Mouse (Mus musculus) midbrain, embryonic 11.5 days (tissue): ENCODE results near the gene Tmpo. TPM values are rescaled to one million over a fixed set of nuclear protein-coding genes. Genes with fewer than 3 reads are reported as not detected.

Experiments
- ATAC-seq: fragments of 200-750 bp; cut with Nextera tagmentation; 2 replicates; pipeline ENCODE4 v1.8.0; 2017; ENCODE audit warnings: moderate TSS enrichment, moderate library complexity; ENCODE audit not compliant: low FRiP score
- DNase-seq: peaks from one replicate; pipeline ENCODE4 v3.0.0; 2015; ENCODE audit warnings: low spot score; ENCODE audit errors: missing footprints
- H3K27ac ChIP-seq: fragments of 300-500 bp; sonication (generic); 2 replicates; pipeline ENCODE4 v1.5.1; 2014; ENCODE audit warnings: low read depth, low read length
- H3K27me3 ChIP-seq: fragments of 300-500 bp; sonication (generic); 2 replicates; pipeline ENCODE4 v1.6.1; 2014; ENCODE audit warnings: mild to moderate bottlenecking, low read length, moderate library complexity, mixed read lengths; ENCODE audit not compliant: control insufficient read depth, insufficient read depth
- H3K36me3 ChIP-seq: fragments of 300-500 bp; sonication (generic); 2 replicates; pipeline ENCODE4 v1.6.1; 2014; ENCODE audit warnings: mild to moderate bottlenecking, low read length, moderate library complexity, mixed read lengths; ENCODE audit not compliant: control insufficient read depth, insufficient read depth
- H3K4me1 ChIP-seq: fragments of 300-500 bp; sonication (generic); 2 replicates; pipeline ENCODE4 v1.6.1; 2014; ENCODE audit warnings: low read length; ENCODE audit not compliant: control insufficient read depth, insufficient read depth
- H3K4me2 ChIP-seq: fragments of 300-500 bp; sonication (generic); 2 replicates; pipeline ENCODE4 v1.6.1; 2014; ENCODE audit warnings: mild to moderate bottlenecking, moderate library complexity
- H3K4me3 ChIP-seq: fragments of 300-500 bp; sonication (generic); 2 replicates; pipeline ENCODE4 v1.5.1; 2014; ENCODE audit warnings: low read depth, low read length
- H3K9ac ChIP-seq: fragments of 300-500 bp; sonication (generic); 2 replicates; pipeline ENCODE4 v1.6.1; 2014; ENCODE audit warnings: low read length
- H3K9me3 ChIP-seq: fragments of 300-500 bp; sonication (generic); 2 replicates; pipeline ENCODE4 v1.6.1; 2016; ENCODE audit warnings: low read length; ENCODE audit not compliant: control insufficient read depth
- WGBS: fragments of 180-500 bp; shearing (Covaris S2); extraction: QIAGEN DNeasy Blood & Tissue Kit; methylation state at CpG from one replicate; pipeline ENCODE4 v1.1.7; 2014; 5-methylcytosine and 5-hydroxymethylcytosine counted together
- polyA plus RNA-seq: library from polyadenylated mRNA; unstranded; fragments of >200 nt; fragmentation: Nextera tagmentation; extraction: Ambion mirVana; gene quantifications from 2 replicates; pipeline ENCODE4 v1.2.1, GENCODE M21; 2014

The Tmpo gene
- polyA plus RNA-seq, 1 experiment from 2014 or later = 339 TPM

GRCm38 (mm10) chr10:91180301-91180700 is 814 bp downstream of the Tmpo start:
- Histone ChIP-seq H3K4me1 (peaks cover 12% of the 10 kb centered on the region), H3K4me2 (peak overlapping the region; percentile 51), H3K27me3 (no peaks in the 10 kb centered on the region), H3K9ac (peak overlapping the region; percentile 67), H3K9me3 (no peaks in the 10 kb centered on the region), H3K4me3 (peak overlapping the region; percentile 14), H3K36me3 (no peaks in the 10 kb centered on the region), H3K27ac (peak overlapping the region; percentile 0)
- DNase-seq (peak; percentile 92), ATAC-seq (no peak)
- WGBS = 25% methylated on average over 7 of the region's 7 CpGs

- no peak for ATAC-seq
- H3K4me2 ChIP-seq = no peak overlapping the region
- WGBS = 92% methylated on average over 2 of the region's 2 CpGs
- no peak overlapping the region for H3K4me3 ChIP-seq
- no peak overlapping the region; the same call in 1 of the 2 replicates for H3K27ac ChIP-seq
- peak; percentile 87 for DNase-seq
- H3K9ac ChIP-seq = no peak overlapping the region; the same call in 1 of the 2 replicates
- peaks cover 12% of the 10 kb centered on the region for H3K4me1 ChIP-seq
- no peaks in the 10 kb centered on the region for H3K27me3 ChIP-seq
- H3K9me3 ChIP-seq = no peaks in the 10 kb centered on the region
- H3K36me3 ChIP-seq = no peaks in the 10 kb centered on the region
Measured at GRCm38 (mm10) chr10:91179834-91180233, 1.3 kb downstream of the Tmpo start.

- ATAC-seq = no peak
Measured at GRCm38 (mm10) chr10:91177201-91177600, 3.9 kb downstream of the Tmpo start.

GRCm38 (mm10) chr10:91172329-91173100 is 8.6 kb downstream of the Tmpo start:
- H3K36me3 ChIP-seq = no peaks in the 10 kb centered on the region
- peak overlapping the region; percentile 73 for H3K4me2 ChIP-seq
- peak overlapping the region; percentile 97 for H3K4me3 ChIP-seq
- peak overlapping the region; percentile 99 for H3K27ac ChIP-seq
- DNase-seq = no peak
- peaks cover 14% of the 10 kb centered on the region for H3K4me1 ChIP-seq
- H3K9me3 ChIP-seq = no peaks in the 10 kb centered on the region
- 86% methylated on average over 14 of the region's 14 CpGs for WGBS
- H3K9ac ChIP-seq = peak overlapping the region; percentile 100
- ATAC-seq = no peak
- H3K27me3 ChIP-seq = no peaks in the 10 kb centered on the region

More at GRCm38 (mm10) chr10:91177201-91177600, 3.9 kb downstream of the Tmpo start:
- H3K27me3 ChIP-seq = no peaks in the 10 kb centered on the region
- no peaks in the 10 kb centered on the region for H3K9me3 ChIP-seq
- no peak overlapping the region for H3K4me2 ChIP-seq
- peak; percentile 82 for DNase-seq
- H3K27ac ChIP-seq = no peak overlapping the region
- H3K4me1 ChIP-seq = peaks cover 6% of the 10 kb centered on the region
- H3K4me3 ChIP-seq = no peak overlapping the region
- H3K36me3 ChIP-seq = no peaks in the 10 kb centered on the region
- 66% methylated on average over 3 of the region's 4 CpGs for WGBS
- no peak overlapping the region for H3K9ac ChIP-seq

- under 1% methylated on average over 66 of the region's 68 CpGs for WGBS
- Histone ChIP-seq H3K9me3 (no peaks in the 10 kb centered on the region), H3K4me2 (peak overlapping the region; percentile 73), H3K4me3 (peak overlapping the region; percentile 97), H3K36me3 (no peaks in the 10 kb centered on the region), H3K9ac (peak overlapping the region; percentile 100), H3K27ac (peak overlapping the region; percentile 99), H3K27me3 (no peaks in the 10 kb centered on the region), H3K4me1 (peaks cover 14% of the 10 kb centered on the region)
- DNase-seq (peak; percentile 100), ATAC-seq (peak; percentile 96)
Measured at GRCm38 (mm10) chr10:91171455-91172328, 9.4 kb downstream of the Tmpo start.

- ATAC-seq = peak; percentile 66
- H3K4me2 ChIP-seq = peak overlapping the region; percentile 73
- peak overlapping the region; percentile 100 for H3K9ac ChIP-seq
- peak overlapping the region; percentile 99 for H3K27ac ChIP-seq
- no peaks in the 10 kb centered on the region for H3K36me3 ChIP-seq
- H3K9me3 ChIP-seq = no peaks in the 10 kb centered on the region
- H3K4me3 ChIP-seq = peak overlapping the region; percentile 97
- WGBS = 0% methylated on average over 48 of the region's 59 CpGs
- peak; percentile 93 for DNase-seq
- peaks cover 14% of the 10 kb centered on the region for H3K4me1 ChIP-seq
- H3K27me3 ChIP-seq = no peaks in the 10 kb centered on the region
Measured at GRCm38 (mm10) chr10:91171041-91171440, 10.1 kb downstream of the Tmpo start.

GRCm38 (mm10) chr10:91170143-91170941 is 10.8 kb downstream of the Tmpo start:
- under 1% methylated on average over 50 of the region's 50 CpGs for WGBS
- Histone ChIP-seq H3K4me3 (peak overlapping the region; percentile 97), H3K36me3 (peaks cover 2% of the 10 kb centered on the region; the same call in 1 of the 2 replicates), H3K27me3 (no peaks in the 10 kb centered on the region), H3K4me2 (peak overlapping the region; percentile 73), H3K4me1 (peaks cover 14% of the 10 kb centered on the region), H3K27ac (peak overlapping the region; percentile 99), H3K9me3 (no peaks in the 10 kb centered on the region), H3K9ac (peak overlapping the region; percentile 100)
- DNase-seq (peak; percentile 97), ATAC-seq (peak; percentile 49)

GRCm38 (mm10) chr10:91169414-91170065 is 11.6 kb downstream of the Tmpo start:
- Histone ChIP-seq H3K9ac (peak overlapping the region; percentile 100), H3K4me3 (peak overlapping the region; percentile 97), H3K27me3 (no peaks in the 10 kb centered on the region), H3K27ac (no peak overlapping the region), H3K36me3 (peaks cover 4% of the 10 kb centered on the region; the same call in 1 of the 2 replicates), H3K4me1 (peaks cover 14% of the 10 kb centered on the region), H3K9me3 (no peaks in the 10 kb centered on the region), H3K4me2 (peak overlapping the region; percentile 73)
- ATAC-seq = no peak
- no peak for DNase-seq
- WGBS = 43% methylated on average over 17 of the region's 17 CpGs
